Mouse (Mus musculus) hindbrain, embryonic 14.5 days (tissue): ENCODE data around the gene Pcnx4. TPM values are rescaled to one million over a fixed set of nuclear protein-coding genes. Genes with fewer than 3 reads are reported as not detected.

Source experiments
- ATAC-seq: fragments of 200-750 bp; cut with Nextera tagmentation; 2 replicates; pipeline ENCODE4 v1.8.0; 2017; ENCODE audit warnings: moderate number of reproducible peaks, mild to moderate bottlenecking, moderate TSS enrichment, moderate library complexity; ENCODE audit not compliant: low FRiP score
- DNase-seq: peaks from one replicate; pipeline ENCODE4 v3.0.0-alpha.2; 2015; ENCODE audit warnings: low spot score
- H3K27ac ChIP-seq: fragments of 300-500 bp; sonication (generic); 2 replicates; pipeline ENCODE4 v1.5.1; 2014; ENCODE audit warnings: mild to moderate bottlenecking, moderate library complexity
- H3K27me3 ChIP-seq: fragments of 300-500 bp; sonication (generic); 2 replicates; pipeline ENCODE4 v1.6.1; 2014; ENCODE audit warnings: mild to moderate bottlenecking, low read length, mixed read lengths; ENCODE audit not compliant: control insufficient read depth, insufficient read depth
- H3K36me3 ChIP-seq: fragments of 300-500 bp; sonication (generic); replicated peaks from 2 replicates; pipeline ENCODE4 v1.6.1; 2014; ENCODE audit not compliant: control insufficient read depth, insufficient read depth
- H3K4me1 ChIP-seq: fragments of 300-500 bp; sonication (generic); replicated peaks from 2 replicates; pipeline ENCODE4 v1.6.1; 2014; ENCODE audit warnings: antibody characterized with exemption, low read length, mixed read lengths; ENCODE audit not compliant: control insufficient read depth, insufficient read depth
- H3K4me2 ChIP-seq: fragments of 300-500 bp; sonication (generic); replicated peaks from 2 replicates; pipeline ENCODE4 v1.6.1; 2014; ENCODE audit warnings: mild to moderate bottlenecking, moderate library complexity
- H3K4me3 ChIP-seq: fragments of 300-500 bp; sonication (generic); replicated peaks from 2 replicates; pipeline ENCODE4 v1.5.1; 2014; ENCODE audit warnings: mild to moderate bottlenecking, low read length
- H3K9ac ChIP-seq: fragments of 300-500 bp; sonication (generic); 2 replicates; pipeline ENCODE4 v1.6.1; 2014
- H3K9me3 ChIP-seq: fragments of 300-500 bp; sonication (generic); 2 replicates; pipeline ENCODE4 v1.6.1; 2016; ENCODE audit warnings: low read length; ENCODE audit not compliant: control insufficient read depth
- WGBS: fragments of 180-500 bp; shearing (Covaris S2); extraction: QIAGEN DNeasy Blood & Tissue Kit; methylation state at CpG from one replicate; pipeline ENCODE4 v1.1.7; 2014; 5-methylcytosine and 5-hydroxymethylcytosine counted together
- polyA plus RNA-seq: library from polyadenylated mRNA; unstranded; fragments of >200 nt; fragmentation: Nextera tagmentation; extraction: Ambion mirVana; gene quantifications from 2 replicates; pipeline ENCODE4 v1.2.1, GENCODE M21; 2014

Pcnx4 gene
- polyA plus RNA-seq, 1 experiment from 2014 or later, result 28.3 TPM

GRCm38 (mm10) chr12:72519855-72520254, 16.3 kb upstream of the Pcnx4 start:
- 72% methylated on average over 5 of the region's 5 CpGs for WGBS
- H3K4me1 ChIP-seq, result no peaks in the 10 kb centered on the region
- H3K9me3 ChIP-seq, result no peaks in the 10 kb centered on the region
- H3K9ac ChIP-seq, result no peak overlapping the region
- H3K27ac ChIP-seq, result no peak overlapping the region
- H3K4me2 ChIP-seq, result no peak overlapping the region
- ATAC-seq (no peak), DNase-seq (no peak)
- H3K27me3 ChIP-seq, result no peaks in the 10 kb centered on the region
- H3K36me3 ChIP-seq, result no peaks in the 10 kb centered on the region
- H3K4me3 ChIP-seq, result no peak overlapping the region

GRCm38 (mm10) chr12:72520645-72521044, 15.5 kb upstream of the Pcnx4 start:
- Histone ChIP-seq H3K9me3 (no peaks in the 10 kb centered on the region), H3K4me1 (no peaks in the 10 kb centered on the region), H3K4me2 (no peak overlapping the region), H3K27me3 (no peaks in the 10 kb centered on the region), H3K27ac (no peak overlapping the region), H3K9ac (no peak overlapping the region), H3K36me3 (no peaks in the 10 kb centered on the region), H3K4me3 (no peak overlapping the region)
- 6% methylated on average over 2 of the region's 2 CpGs for WGBS
- DNase-seq (peak; percentile 81), ATAC-seq (no peak)

GRCm38 (mm10) chr12:72525588-72525987, 10.6 kb upstream of the Pcnx4 start:
- ATAC-seq, result no peak
- H3K36me3 ChIP-seq, result no peaks in the 10 kb centered on the region

GRCm38 (mm10) chr12:72532303-72532702, 3.9 kb upstream of the Pcnx4 start:
- peaks cover 7% of the 10 kb centered on the region; the same call in 1 of the 2 replicates for H3K9me3 ChIP-seq
- no peaks in the 10 kb centered on the region for H3K36me3 ChIP-seq
- 82% methylated on average over 7 of the region's 7 CpGs for WGBS
- ATAC-seq (no peak), DNase-seq (no peak)
- H3K4me2 ChIP-seq, result no peak overlapping the region
- no peak overlapping the region for H3K9ac ChIP-seq
- 0 out of 2 replicates have a peak, but pooled peaks cover 7% of the 10 kb centered on the region for H3K4me1 ChIP-seq
- no peaks in the 10 kb centered on the region for H3K27me3 ChIP-seq
- H3K27ac ChIP-seq, result no peak overlapping the region
- H3K4me3 ChIP-seq, result no peak overlapping the region

More at GRCm38 (mm10) chr12:72525588-72525987, 10.6 kb upstream of the Pcnx4 start:
- no peaks in the 10 kb centered on the region for H3K27me3 ChIP-seq
- no peaks in the 10 kb centered on the region for H3K4me1 ChIP-seq
- H3K9ac ChIP-seq, result no peak overlapping the region
- WGBS, result 80% methylated on average over 4 of the region's 4 CpGs
- H3K9me3 ChIP-seq, result peaks cover 7% of the 10 kb centered on the region; the same call in 1 of the 2 replicates
- H3K27ac ChIP-seq, result no peak overlapping the region
- no peak for DNase-seq
- no peak overlapping the region for H3K4me2 ChIP-seq
- H3K4me3 ChIP-seq, result no peak overlapping the region

GRCm38 (mm10) chr12:72533986-72534385, 2.2 kb upstream of the Pcnx4 start:
- Histone ChIP-seq H3K4me2 (no peak overlapping the region), H3K9me3 (peaks cover 7% of the 10 kb centered on the region; the same call in 1 of the 2 replicates), H3K4me3 (no peak overlapping the region), H3K27me3 (no peaks in the 10 kb centered on the region), H3K9ac (no peak overlapping the region), H3K27ac (no peak overlapping the region), H3K4me1 (peaks cover 16% of the 10 kb centered on the region; the same call in 1 of the 2 replicates), H3K36me3 (no peaks in the 10 kb centered on the region)
- 94% methylated on average over 6 of the region's 6 CpGs for WGBS
- ATAC-seq (no peak), DNase-seq (no peak)

GRCm38 (mm10) chr12:72535599-72535998, 584 bp upstream of the Pcnx4 start:
- peak overlapping the region; percentile 68 for H3K9ac ChIP-seq
- peaks cover 16% of the 10 kb centered on the region; the same call in 1 of the 2 replicates for H3K4me1 ChIP-seq
- peak overlapping the region; percentile 61 for H3K4me3 ChIP-seq
- no peaks in the 10 kb centered on the region; the same call in 1 of the 2 replicates for H3K9me3 ChIP-seq
- DNase-seq (no peak), ATAC-seq (no peak; the same call in 1 of the 2 replicates)
- no peaks in the 10 kb centered on the region for H3K27me3 ChIP-seq
- 45% methylated on average over 3 of the region's 3 CpGs for WGBS
- H3K36me3 ChIP-seq, result no peaks in the 10 kb centered on the region; the same call in 1 of the 2 replicates
- peak overlapping the region; percentile 47 for H3K27ac ChIP-seq
- H3K4me2 ChIP-seq, result peak overlapping the region; percentile 58

- Histone ChIP-seq H3K9ac (no peak overlapping the region), H3K36me3 (peaks cover 11% of the 10 kb centered on the region), H3K9me3 (no peaks in the 10 kb centered on the region), H3K27me3 (no peaks in the 10 kb centered on the region), H3K27ac (no peak overlapping the region), H3K4me1 (peaks cover 16% of the 10 kb centered on the region; the same call in 1 of the 2 replicates), H3K4me2 (no peak overlapping the region), H3K4me3 (no peak overlapping the region)
- no peak for ATAC-seq
- no peak for DNase-seq
- 92% methylated on average over 10 of the region's 10 CpGs for WGBS
Observed at GRCm38 (mm10) chr12:72538571-72538970, 2.4 kb downstream of the Pcnx4 start.

- Histone ChIP-seq H3K36me3 (peaks cover 15% of the 10 kb centered on the region; the same call in 1 of the 2 replicates), H3K27ac (no peak overlapping the region), H3K27me3 (no peaks in the 10 kb centered on the region), H3K9me3 (no peaks in the 10 kb centered on the region), H3K4me2 (no peak overlapping the region), H3K4me1 (no peaks in the 10 kb centered on the region), H3K9ac (no peak overlapping the region), H3K4me3 (no peak overlapping the region)
- DNase-seq (no peak), ATAC-seq (no peak)
- 85% methylated on average over 4 of the region's 4 CpGs for WGBS
Observed at GRCm38 (mm10) chr12:72554347-72554746, 18.2 kb downstream of the Pcnx4 start.

GRCm38 (mm10) chr12:72564281-72564795, 28.2 kb downstream of the Pcnx4 start:
- WGBS, result 95% methylated on average over 4 of the region's 4 CpGs
- Histone ChIP-seq H3K4me3 (no peak overlapping the region), H3K27me3 (no peaks in the 10 kb centered on the region), H3K9me3 (no peaks in the 10 kb centered on the region), H3K9ac (no peak overlapping the region), H3K27ac (no peak overlapping the region), H3K4me1 (no peaks in the 10 kb centered on the region), H3K36me3 (peaks cover 10% of the 10 kb centered on the region; the same call in 1 of the 2 replicates), H3K4me2 (no peak overlapping the region)
- DNase-seq (no peak), ATAC-seq (no peak)
